Mouse (Mus musculus) bone marrow, adult 2 months (tissue): ENCODE measurements around the gene Car6.

Experiments
- CTCF ChIP-seq: fragments of 200-500 bp; IDR thresholded peaks from 2 replicates; pipeline ENCODE4 v1.5.1; 2011; ENCODE audit warnings: low read length, control low read depth; ENCODE audit not compliant: control insufficient read depth, insufficient read depth
- POLR2A ChIP-seq: fragments of 200-500 bp; IDR thresholded peaks from 2 replicates; pipeline ENCODE4 v1.6.1; 2011; ENCODE audit warnings: low read depth, mild to moderate bottlenecking, control low read depth, low read length, borderline replicate concordance; ENCODE audit not compliant: control insufficient read depth

DNA sequence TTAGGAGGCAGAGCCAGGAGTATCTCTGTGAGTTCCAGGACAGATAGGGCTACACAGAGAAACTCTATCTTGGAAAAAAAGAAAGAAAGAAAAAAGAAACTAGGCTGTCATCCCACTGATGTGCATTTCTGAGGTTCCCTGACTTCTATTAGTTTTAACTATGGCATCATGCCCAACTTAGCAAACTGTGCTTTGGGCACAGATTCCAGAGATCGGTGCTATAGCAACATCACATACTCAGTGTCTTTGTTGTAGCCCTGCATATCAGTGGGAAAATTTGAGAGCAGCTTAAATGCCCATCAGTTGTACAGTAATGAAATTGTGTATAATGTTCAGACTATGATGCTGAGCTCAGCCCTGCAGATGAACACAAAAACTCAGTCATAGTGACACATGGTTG, 24.6 kb upstream of the Car6 start:
- no peak for TF ChIP-seq POLR2A
- TF ChIP-seq CTCF = no peak
